In genomic region chr10:121636276-121636675, GRCm38 (mm10) we compare ENCODE assay signal across 24 mouse cellular contexts. TPM values are rescaled to one million over a fixed set of nuclear protein-coding genes. Genes with fewer than 3 reads are reported as not detected.
A peak's percentile ranks its signal among the peaks of the same experiment; 100 is the strongest.
DNase-seq lines count a peak whose midpoint lies in the region; ATAC-seq and TF ChIP-seq lines count a peak whose summit lies in the region.
"Had no signal": no experiment of that assay in that cellular context is flagged by ENCODE, and none has a peak within 500 bp of the region (broad histone marks: within the 10 kb centered on the region; RNA-seq: fewer than 3 reads in every experiment).

No protein-coding gene starts in this region.

- no peaks in the 10 kb centered on the region for H3K9me3 ChIP-seq in midbrain, embryonic 11.5 days (ENCODE audit: control insufficient read depth, low read length)
- H3K9me3 ChIP-seq in midbrain, postnatal 0 days (ENCODE audit: low read length): no peaks in the 10 kb centered on the region
- peaks cover 3% of the 10 kb centered on the region for H3K9me3 ChIP-seq in CH12.LX (replicated peaks; ENCODE audit: low read length)
- H3K9me3 ChIP-seq in MEL (replicated peaks; ENCODE audit: insufficient read depth, low read length): no peaks in the 10 kb centered on the region
- H3K9me3 ChIP-seq: G1E had no signal

- peaks cover 6% of the 10 kb centered on the region for H3K27me3 ChIP-seq in midbrain, embryonic 11.5 days (ENCODE audit: control insufficient read depth, insufficient read depth, low read length)
- peaks cover 3% of the 10 kb centered on the region; the same call in 1 of the 2 replicates for H3K27me3 ChIP-seq in midbrain, postnatal 0 days (ENCODE audit: insufficient read depth, low read length)
- H3K27me3 ChIP-seq in CH12.LX (replicated peaks): no peaks in the 10 kb centered on the region
- no peaks in the 10 kb centered on the region for H3K27me3 ChIP-seq in MEL (ENCODE audit: control insufficient read depth in 1 of 2, insufficient read depth in 2 of 2, low read length in 2 of 2)

- H3K36me3 ChIP-seq in midbrain, embryonic 11.5 days (ENCODE audit: control insufficient read depth, insufficient read depth, low read length): no peaks in the 10 kb centered on the region
- H3K36me3 ChIP-seq in midbrain, postnatal 0 days (ENCODE audit: insufficient read depth, low read length): no peaks in the 10 kb centered on the region
- H3K36me3 ChIP-seq in CH12.LX (replicated peaks in 1 of 2; ENCODE audit: control insufficient read depth in 1 of 2, insufficient read depth in 1 of 2, low read length in 1 of 2) (no peaks in the 10 kb centered on the region), MEL (ENCODE audit: control insufficient read depth in 1 of 2, insufficient read depth in 2 of 2, low read length in 2 of 2) (peaks cover 0 to 19% of the 10 kb centered on the region in 2 experiments; a peak in 2 of 4 replicates)
- H3K36me3 ChIP-seq: G1E had no signal

- TF ChIP-seq CTCF in midbrain, postnatal 0 days (IDR thresholded peaks at IDR 0.05): no peak
- no peak for TF ChIP-seq CTCF in CH12.LX (conservative IDR thresholded peaks at IDR 0.05 in 1 of 2, IDR thresholded peaks at IDR 0.05 in 1 of 2; ENCODE audit: low read depth in 2 of 2, low read length in 2 of 2)
- no peak for TF ChIP-seq CTCF in MEL (IDR thresholded peaks at IDR 0.05 in 2 of 3, conservative IDR thresholded peaks at IDR 0.05 in 1 of 3; ENCODE audit: control insufficient read depth in 1 of 3, insufficient read depth in 1 of 3, low read depth in 2 of 3, low read length in 3 of 3, poor library complexity in 1 of 3, severe bottlenecking in 1 of 3)

- TF ChIP-seq EP300 in CH12.LX (IDR thresholded peaks at IDR 0.05; ENCODE audit: low read length) (no peak), MEL (IDR thresholded peaks at IDR 0.05; ENCODE audit: low read depth in 1 of 2, low read length in 2 of 2) (no peak)

- no peak overlapping the region for H3K4me2 ChIP-seq in midbrain, embryonic 11.5 days
- no peak overlapping the region for H3K4me2 ChIP-seq in midbrain, postnatal 0 days (ENCODE audit: low read depth, low read length, poor library complexity, severe bottlenecking)
- no peak overlapping the region for H3K4me2 ChIP-seq in CH12.LX (ENCODE audit: insufficient read depth, low read depth, poor library complexity, severe bottlenecking)

- TF ChIP-seq POLR2A in CH12.LX (IDR thresholded peaks at IDR 0.05; ENCODE audit: low read depth, low read length): no peak
- TF ChIP-seq POLR2A in MEL (IDR thresholded peaks at IDR 0.05; ENCODE audit: control insufficient read depth in 1 of 2, insufficient read depth in 1 of 2, low read depth in 1 of 2, low read length in 2 of 2, poor library complexity in 1 of 2): no peak

- dilution Hi-C loops in CH12.LX (cut with MboI; ENCODE audit: extremely low pct_ligation_motif_present, extremely low pct_unique_long_range_greater_than_20kb, low sequenced_read_pairs): no loop called here

- TF ChIP-seq RAD21 in CH12.LX (IDR thresholded peaks at IDR 0.05; ENCODE audit: low read depth, low read length): no peak
- no peak for TF ChIP-seq RAD21 in MEL (IDR thresholded peaks at IDR 0.05; ENCODE audit: low read depth, low read length)

- H3K79me2 ChIP-seq in CH12.LX (replicated peaks; ENCODE audit: control insufficient read depth, extremely low read depth, insufficient read depth, poor library complexity, severe bottlenecking) (no peaks in the 10 kb centered on the region), MEL (ENCODE audit: control insufficient read depth, insufficient read depth, low read length, poor library complexity) (no peaks in the 10 kb centered on the region)

- no peak for ATAC-seq in midbrain, embryonic 11.5 days (ENCODE audit: low FRiP score)
- no peak for ATAC-seq in midbrain, postnatal 0 days (ENCODE audit: low FRiP score)
- ATAC-seq: activated CD4-positive, CD25-positive, alpha-beta regulatory T cell, adult 4 months; CD4-positive, CD25-positive, alpha-beta regulatory T cell, adult 4 months; Patski had no signal

- H3K9ac ChIP-seq in midbrain, embryonic 11.5 days (ENCODE audit: low read length): no peak overlapping the region
- H3K9ac ChIP-seq in midbrain, postnatal 0 days (replicated peaks; ENCODE audit: low read length, poor library complexity, severe bottlenecking): no peak overlapping the region
- H3K9ac ChIP-seq in CH12.LX (ENCODE audit: insufficient read depth, low read depth) (no peak overlapping the region), MEL (ENCODE audit: control insufficient read depth, low read depth, low read length, poor library complexity, severe bottlenecking) (no peak overlapping the region)

- WGBS in midbrain, embryonic 11.5 days: 87% methylated on average over 6 of the region's 6 CpGs
- WGBS in midbrain, postnatal 0 days: 90% methylated on average over 6 of the region's 6 CpGs

- H3K27ac ChIP-seq in midbrain, embryonic 11.5 days (ENCODE audit: low read depth, low read length): no peak overlapping the region
- no peak overlapping the region for H3K27ac ChIP-seq in midbrain, postnatal 0 days (ENCODE audit: low read depth, low read length)
- H3K27ac ChIP-seq in CH12.LX (ENCODE audit: insufficient read depth, low read depth) (no peak overlapping the region), MEL (ENCODE audit: control insufficient read depth, low read depth, low read length) (0 out of 2 replicates have a peak overlapping the region, but pooled peaks have one; percentile 4)

- in situ Hi-C loops in CH12.LX (cut with MboI; ENCODE audit: low pct_ligation_motif_present, low pct_unique_long_range_greater_than_20kb, low sequenced_read_pairs): loop anchor here (10.0 kb wide), 1 partner anchor 429 kb away; no protein-coding TSS in a partner anchor

- H3K4me1 ChIP-seq in midbrain, embryonic 11.5 days (ENCODE audit: control insufficient read depth, insufficient read depth, low read length): peaks cover 6% of the 10 kb centered on the region; the same call in 1 of the 2 replicates
- 0 out of 2 replicates have a peak, but pooled peaks cover 3% of the 10 kb centered on the region for H3K4me1 ChIP-seq in midbrain, postnatal 0 days (ENCODE audit: insufficient read depth, low read length)
- peaks cover 5 to 21% of the 10 kb centered on the region in 2 experiments; a peak in 3 of 4 replicates for H3K4me1 ChIP-seq in CH12.LX (ENCODE audit: control insufficient read depth in 1 of 2, insufficient read depth in 2 of 2)
- H3K4me1 ChIP-seq in MEL (ENCODE audit: control insufficient read depth in 1 of 2, insufficient read depth in 2 of 2, low read length in 2 of 2): peaks cover 10 to 20% of the 10 kb centered on the region in 2 experiments

- DNase-seq in midbrain, embryonic 11.5 days (ENCODE audit: low spot score, missing footprints): peak; percentile 53
- DNase-seq in midbrain, postnatal 0 days (ENCODE audit: low spot score): no peak
- DNase-seq in CH12.LX (ENCODE audit: extremely low read depth): no peak
- no peak for DNase-seq in MEL (ENCODE audit: low read depth, low spot score)
- no peak for DNase-seq in frontal cortex, postnatal 14 days (ENCODE audit: low spot score in 2 of 2)
- DNase-seq in thymus, postnatal 36 days: no peak
- DNase-seq: adrenal gland, adult 2 months; adrenal gland, adult 8-10 months; adrenal gland, postnatal 10 days; adrenal gland, postnatal 14 days; adrenal gland, postnatal 25 days; adrenal gland, postnatal 36 days; B cell, adult 2 months; cerebellum, adult 11 months; cerebellum, adult 11-12 months; cerebellum, adult 18-20 months; cerebellum, adult 2 months; cerebellum, adult 8-10 months had no signal

- no peak overlapping the region for H3K4me3 ChIP-seq in midbrain, embryonic 11.5 days (ENCODE audit: low read depth, low read length)
- H3K4me3 ChIP-seq in midbrain, postnatal 0 days (ENCODE audit: low read depth, low read length): no peak overlapping the region
- H3K4me3 ChIP-seq in CH12.LX (replicated peaks in 1 of 3; ENCODE audit: low read depth in 2 of 3, low read length in 2 of 3, poor library complexity in 1 of 3): no peak overlapping the region
- no peak overlapping the region for H3K4me3 ChIP-seq in MEL (ENCODE audit: control insufficient read depth in 1 of 2, insufficient read depth in 1 of 2, low read depth in 2 of 2, low read length in 2 of 2)

TF ChIP-seq in CH12.LX, 34 proteins besides CTCF, POLR2A, EP300 and RAD21 (continues in another document):
- TF ChIP-seq SIN3A (IDR thresholded peaks at IDR 0.05; ENCODE audit: low read length): no peak

TF ChIP-seq in MEL, 35 proteins besides CTCF, POLR2A, EP300 and RAD21 (continues in another document):
- TF ChIP-seq MAFK (IDR thresholded peaks at IDR 0.05; ENCODE audit: borderline replicate concordance, low read depth, low read length): no peak

RNA-seq across cellular contexts. Expression of gene D930020B18Rik, which starts 5.1 kb away (rescaled TPM):
- not detected in 2 replicates for polyA plus RNA-seq in midbrain, embryonic 11.5 days (2014; fragmentation: Nextera tagmentation; extraction: Ambion mirVana)
- total RNA-seq in midbrain, postnatal 0 days (2014; rRNA removed): 0.44 and 0.61 TPM in 2 replicates
- polyA plus RNA-seq in midbrain, postnatal 0 days (2015; fragmentation: Nextera tagmentation; extraction: Ambion mirVana): 0.42 and 0.43 TPM in 2 replicates
- not detected in 2 replicates for total RNA-seq in CH12.LX (2012; rRNA removed)
- not detected in 2 replicates for total RNA-seq in CH12.LX (2014; rRNA removed)
- polyA plus RNA-seq in CH12.LX (2012; ENCODE audit: insufficient read length, low read depth): not detected in 2 replicates
- 0.46 and 0.65 TPM in 2 replicates for total RNA-seq in MEL (2012; rRNA removed)
- under 1 TPM in 1 of 2 experiments, not detected in 1; 0.61 TPM for polyA plus RNA-seq in MEL (2012; ENCODE audit: insufficient read depth in 1 of 2, insufficient read length in 2 of 2, low read depth in 1 of 2, low replicate concordance in 2 of 2, missing spikeins in 1 of 2)
- total RNA-seq: adrenal gland, adult 18-20 months; adrenal gland, adult 2 months; adrenal gland, adult 8-10 months; adrenal gland, postnatal 10 days; adrenal gland, postnatal 14 days; adrenal gland, postnatal 25 days; adrenal gland, postnatal 36 days had no signal
- polyA plus RNA-seq: adrenal gland, adult 2 months; C2C12; G1E; Patski had no signal

RNA-seq across cellular contexts. Expression of gene Xpot, which starts 10.1 kb away (rescaled TPM):
- 55.5 and 68.5 TPM in 2 replicates for polyA plus RNA-seq in midbrain, embryonic 11.5 days (2014; fragmentation: Nextera tagmentation; extraction: Ambion mirVana)
- total RNA-seq in midbrain, postnatal 0 days (2014; rRNA removed): 101 and 111 TPM in 2 replicates
- polyA plus RNA-seq in midbrain, postnatal 0 days (2015; fragmentation: Nextera tagmentation; extraction: Ambion mirVana): 26.0 and 26.6 TPM in 2 replicates
- 117 and 151 TPM in 2 replicates for total RNA-seq in CH12.LX (2012; rRNA removed)
- 140 and 144 TPM in 2 replicates for total RNA-seq in CH12.LX (2014; rRNA removed)
- polyA plus RNA-seq in CH12.LX (2012; ENCODE audit: insufficient read length, low read depth): 101 and 132 TPM in 2 replicates
- total RNA-seq in MEL (2012; rRNA removed): 154 and 182 TPM in 2 replicates
- 100 to 1,000 TPM; 122 to 304 TPM for polyA plus RNA-seq in MEL (2012; ENCODE audit: insufficient read depth in 1 of 2, insufficient read length in 2 of 2, low read depth in 1 of 2, low replicate concordance in 2 of 2, missing spikeins in 1 of 2)

RNA-seq across cellular contexts. Expression of gene Tbk1, which starts 49.7 kb away (rescaled TPM):
- 34.0 and 35.7 TPM in 2 replicates for polyA plus RNA-seq in midbrain, embryonic 11.5 days (2014; fragmentation: Nextera tagmentation; extraction: Ambion mirVana)
- 16.5 and 29.2 TPM in 2 replicates for total RNA-seq in midbrain, postnatal 0 days (2014; rRNA removed)
- 24.5 and 24.8 TPM in 2 replicates for polyA plus RNA-seq in midbrain, postnatal 0 days (2015; fragmentation: Nextera tagmentation; extraction: Ambion mirVana)
- 29.5 and 32.4 TPM in 2 replicates for total RNA-seq in CH12.LX (2012; rRNA removed)
- 46.0 and 49.5 TPM in 2 replicates for total RNA-seq in CH12.LX (2014; rRNA removed)
- 44.0 and 45.6 TPM in 2 replicates for polyA plus RNA-seq in CH12.LX (2012; ENCODE audit: insufficient read length, low read depth)
- 18.0 and 21.5 TPM in 2 replicates for total RNA-seq in MEL (2012; rRNA removed)
- 10 to 100 TPM in 1 of 2 experiments, not detected in 1; 31.1 TPM for polyA plus RNA-seq in MEL (2012; ENCODE audit: insufficient read depth in 1 of 2, insufficient read length in 2 of 2, low read depth in 1 of 2, low replicate concordance in 2 of 2, missing spikeins in 1 of 2)
